Mouse (Mus musculus) lung, adult 2 months (tissue): ENCODE measurements around the gene Csta1. TPM values are rescaled to one million over a fixed set of nuclear protein-coding genes. Genes with fewer than 3 reads are reported as not detected.
"Not testable (repeated sequence)": the region's sequence is repeated elsewhere in the genome, so short reads cannot be mapped to it uniquely, and the experiment has no call there.

ENCODE experiments used
- DNase-seq: peaks from one replicate; pipeline ENCODE4 v3.0.0; 2022
- H3K4me1 ChIP-seq: fragments of 200-500 bp; 2 replicates; pipeline ENCODE4 v1.6.1; 2011; ENCODE audit warnings: low read length; ENCODE audit not compliant: control insufficient read depth, insufficient read depth
- H3K4me3 ChIP-seq: fragments of 200-500 bp; replicated peaks from 2 replicates; pipeline ENCODE3; 2011; ENCODE audit warnings: low read depth, mild to moderate bottlenecking, control low read depth, low read length; ENCODE audit errors: extremely low read depth
- CTCF ChIP-seq: fragments of 200-500 bp; IDR thresholded peaks from 2 replicates; pipeline ENCODE4 v1.5.1; 2011; ENCODE audit warnings: mild to moderate bottlenecking, low read length, control low read depth; ENCODE audit not compliant: insufficient read depth
- POLR2A ChIP-seq: fragments of 200-500 bp; IDR thresholded peaks from 2 replicates; pipeline ENCODE4 v1.6.1; 2011; ENCODE audit warnings: low read depth, mild to moderate bottlenecking, control low read depth, low read length, borderline replicate concordance; ENCODE audit errors: extremely low read depth
- WGBS: fragments of 180-500 bp; shearing (Covaris S2); methylation state at CpG from one replicate; pipeline ENCODE4 v1.1.7; 2018; 5-methylcytosine and 5-hydroxymethylcytosine counted together
- polyA plus RNA-seq: library from polyadenylated mRNA; depleted of rRNA; stranded (reverse); fragments of >200 nt; gene quantifications from 2 replicates; pipeline ENCODE4 v1.2.3, GENCODE M21; 2012; rRNA removed

Gene Csta1
- 1.5 TPM in 1 of 2 replicates, not detected in the other for polyA plus RNA-seq

- Histone ChIP-seq H3K4me1 (no peaks in the 10 kb centered on the region), H3K4me3 (no peak within 1 kb of the TSS)
- no peak for DNase-seq
- 54% methylated on average over 1 of the region's 1 CpGs for WGBS
- TF ChIP-seq POLR2A (no peak), CTCF (no peak)
These were observed at the start of gene Csta1 for GRCm38 (mm10) chr16:36131141-36131540. TSS of gene Csta1 (minus strand) at chr16:36131241.

GRCm38 (mm10) chr16:36179910-36180309 is 48.9 kb upstream of the Csta1 start:
- H3K4me3 ChIP-seq: no peak overlapping the region
- WGBS: 73% methylated on average over 2 of the region's 2 CpGs
- TF ChIP-seq CTCF: no peak
- TF ChIP-seq POLR2A: no peak
- H3K4me1 ChIP-seq: no peaks in the 10 kb centered on the region
- no peak for DNase-seq

- Histone ChIP-seq H3K4me1 (no peaks in the 10 kb centered on the region), H3K4me3 (no peak overlapping the region)
- no peak for DNase-seq
- TF ChIP-seq CTCF (no peak), POLR2A (no peak)
These were observed 45.1 kb upstream of the Csta1 start for GRCm38 (mm10) chr16:36176108-36176507.

- 85% methylated on average over 10 of the region's 10 CpGs for WGBS
- H3K4me1 ChIP-seq, H3K4me3 ChIP-seq, DNase-seq: not testable (repeated sequence)
These were observed 36.8 kb upstream of the Csta1 start for GRCm38 (mm10) chr16:36167841-36168240.

GRCm38 (mm10) chr16:36156402-36156975 is 25.4 kb upstream of the Csta1 start, which contains the start of gene Stfa2l1:
TSS of gene Stfa2l1 (plus strand) at chr16:36156811.
- no peak for DNase-seq
- TF ChIP-seq POLR2A: no peak
- TF ChIP-seq CTCF: no peak

GRCm38 (mm10) chr16:36138201-36138600 is 7.2 kb upstream of the Csta1 start:
- WGBS: 65% methylated on average over 2 of the region's 2 CpGs
- TF ChIP-seq CTCF (no peak), POLR2A (no peak)
- Histone ChIP-seq H3K4me1 (no peaks in the 10 kb centered on the region), H3K4me3 (no peak overlapping the region)
- DNase-seq: no peak

More at GRCm38 (mm10) chr16:36156402-36156975, 25.4 kb upstream of the Csta1 start, which contains the start of gene Stfa2l1:
- Histone ChIP-seq H3K4me1 (no peaks in the 10 kb centered on the region), H3K4me3 (no peak within 1 kb of the TSS)

GRCm38 (mm10) chr16:36128092-36128491 is 2.9 kb downstream of the Csta1 start:
- H3K4me1 ChIP-seq: no peaks in the 10 kb centered on the region
- TF ChIP-seq POLR2A (no peak), CTCF (no peak)
- 76% methylated on average over 7 of the region's 7 CpGs for WGBS
- H3K4me3 ChIP-seq: no peak overlapping the region
- DNase-seq: no peak

- 91% methylated on average over 6 of the region's 6 CpGs for WGBS
These were observed 15.3 kb downstream of the Csta1 start for GRCm38 (mm10) chr16:36115751-36116150.

GRCm38 (mm10) chr16:36111486-36111885 is 19.6 kb downstream of the Csta1 start:
- not testable (repeated sequence) for H3K4me1 ChIP-seq, DNase-seq, H3K4me3 ChIP-seq

More at GRCm38 (mm10) chr16:36115751-36116150, 15.3 kb downstream of the Csta1 start:
- not testable (repeated sequence) for H3K4me1 ChIP-seq, DNase-seq, H3K4me3 ChIP-seq

GRCm38 (mm10) chr16:36102211-36102610 is 28.8 kb downstream of the Csta1 start:
- Histone ChIP-seq H3K4me3 (no peak overlapping the region), H3K4me1 (no peaks in the 10 kb centered on the region)
- DNase-seq: no peak
- WGBS: 75% methylated on average over 1 of the region's 1 CpGs
- no peak for TF ChIP-seq CTCF
- no peak for TF ChIP-seq POLR2A

GRCm38 (mm10) chr16:36101526-36101925 is 29.5 kb downstream of the Csta1 start:
- Histone ChIP-seq H3K4me1 (no peaks in the 10 kb centered on the region), H3K4me3 (no peak overlapping the region)
- TF ChIP-seq POLR2A (no peak), CTCF (no peak)
- 81% methylated on average over 1 of the region's 1 CpGs for WGBS
- no peak for DNase-seq

- 84% methylated on average over 12 of the region's 12 CpGs for WGBS
- H3K4me1 ChIP-seq, DNase-seq, H3K4me3 ChIP-seq: not testable (repeated sequence)
These were observed 33.1 kb downstream of the Csta1 start for GRCm38 (mm10) chr16:36097813-36098499.
